Mouse (Mus musculus) stomach, embryonic 16.5 days (tissue): ENCODE measurements around the gene P4ha2. TPM values are rescaled to one million over a fixed set of nuclear protein-coding genes. Genes with fewer than 3 reads are reported as not detected.

ENCODE experiments used
- ATAC-seq: fragments of 200-750 bp; cut with Nextera tagmentation; 2 replicates; pipeline ENCODE4 v1.8.0; 2017; ENCODE audit warnings: moderate number of reproducible peaks, moderate TSS enrichment; ENCODE audit not compliant: insufficient read depth, low FRiP score
- H3K27ac ChIP-seq: fragments of 300-500 bp; sonication (generic); 2 replicates; pipeline ENCODE4 v1.5.1; 2014; ENCODE audit warnings: low read length
- H3K27me3 ChIP-seq: fragments of 300-500 bp; sonication (generic); 2 replicates; pipeline ENCODE4 v1.6.1; 2014; ENCODE audit warnings: low read length, control low read depth, mixed read lengths; ENCODE audit not compliant: control insufficient read depth, insufficient read depth
- H3K36me3 ChIP-seq: fragments of 300-500 bp; sonication (generic); 2 replicates; pipeline ENCODE4 v1.6.1; 2014; ENCODE audit warnings: low read length; ENCODE audit not compliant: control insufficient read depth, insufficient read depth
- H3K4me1 ChIP-seq: fragments of 300-500 bp; sonication (generic); 2 replicates; pipeline ENCODE4 v1.6.1; 2014; ENCODE audit warnings: low read length, control low read depth, mixed read lengths; ENCODE audit not compliant: control insufficient read depth, insufficient read depth
- H3K4me2 ChIP-seq: fragments of 300-500 bp; sonication (generic); 2 replicates; pipeline ENCODE4 v1.6.1; 2014; ENCODE audit warnings: low read depth, low read length, mixed read lengths
- H3K4me3 ChIP-seq: fragments of 300-500 bp; sonication (generic); replicated peaks from 2 replicates; pipeline ENCODE4 v1.5.1; 2014; ENCODE audit warnings: mild to moderate bottlenecking, low read length
- H3K9ac ChIP-seq: fragments of 300-500 bp; sonication (generic); 2 replicates; pipeline ENCODE4 v1.6.1; 2014; ENCODE audit warnings: low read length
- H3K9me3 ChIP-seq: fragments of 300-500 bp; sonication (generic); replicated peaks from 2 replicates; pipeline ENCODE4 v1.6.1; 2016; ENCODE audit warnings: low read length, control low read depth; ENCODE audit not compliant: control insufficient read depth
- WGBS: fragments of 180-500 bp; shearing (Covaris S2); extraction: QIAGEN DNeasy Blood & Tissue Kit; methylation state at CpG from one replicate; pipeline ENCODE4 v1.1.7; 2014; 5-methylcytosine and 5-hydroxymethylcytosine counted together
- polyA plus RNA-seq: library from polyadenylated mRNA; unstranded; fragments of >200 nt; fragmentation: Nextera tagmentation; extraction: Ambion mirVana; gene quantifications from 2 replicates; pipeline ENCODE4 v1.2.1, GENCODE M21; 2015

P4ha2 gene
- polyA plus RNA-seq, 1 experiment from 2014 or later = 78.6 TPM

DNA sequence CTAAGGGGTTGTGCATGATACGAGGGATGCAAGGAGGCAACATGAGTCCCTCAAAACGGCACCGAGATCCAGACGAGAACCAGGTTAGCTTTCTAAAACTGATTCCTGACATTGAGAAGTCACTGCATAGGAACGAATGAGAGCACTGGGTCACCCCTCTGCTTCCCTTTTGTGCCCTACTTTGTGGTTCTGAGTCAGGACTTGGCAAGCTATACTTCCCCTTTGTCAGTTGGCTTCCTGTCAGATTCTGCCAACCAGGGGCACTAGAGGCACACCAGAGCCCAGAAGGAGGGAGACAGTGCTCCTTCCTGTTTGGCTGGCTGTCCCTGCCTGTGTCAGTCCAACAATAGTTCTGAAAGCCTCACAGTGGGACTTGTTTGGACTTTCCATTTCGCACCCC lies 56.0 kb downstream of the P4ha2 start:
- H3K4me2 ChIP-seq = no peak overlapping the region

DNA sequence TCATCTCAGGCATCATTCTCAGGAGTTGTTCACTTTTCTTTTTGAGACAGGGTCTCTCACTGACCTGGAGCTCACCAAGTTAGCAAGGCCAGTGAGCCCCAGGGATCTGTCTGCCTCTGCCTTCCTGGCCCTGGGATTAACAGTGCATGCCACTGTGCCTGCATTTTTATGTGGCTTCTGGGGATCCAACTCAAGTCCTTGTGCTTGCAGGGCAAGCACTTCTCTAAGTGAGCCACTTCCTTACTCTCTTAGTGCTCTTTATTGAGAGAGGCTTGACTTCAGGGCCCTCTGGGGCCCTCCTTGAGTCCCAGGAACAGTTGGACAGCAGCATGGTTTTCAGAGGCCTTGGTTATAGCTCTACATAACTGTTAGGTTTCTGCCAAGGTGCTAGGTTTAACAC lies 56.6 kb downstream of the P4ha2 start:
- Histone ChIP-seq H3K4me1 (no peaks in the 10 kb centered on the region), H3K9ac (no peak overlapping the region), H3K9me3 (no peaks in the 10 kb centered on the region), H3K4me3 (no peak overlapping the region), H3K4me2 (no peak overlapping the region), H3K27me3 (no peaks in the 10 kb centered on the region), H3K36me3 (no peaks in the 10 kb centered on the region), H3K27ac (no peak overlapping the region)
- no peak for ATAC-seq

More for the DNA sequence above, 56.0 kb downstream of the P4ha2 start:
- Histone ChIP-seq H3K4me1 (no peaks in the 10 kb centered on the region), H3K9me3 (no peaks in the 10 kb centered on the region), H3K9ac (no peak overlapping the region), H3K4me3 (no peak overlapping the region), H3K27me3 (no peaks in the 10 kb centered on the region), H3K27ac (no peak overlapping the region), H3K36me3 (no peaks in the 10 kb centered on the region)
- WGBS = 73% methylated on average over 6 of the region's 6 CpGs
- ATAC-seq = no peak

DNA sequence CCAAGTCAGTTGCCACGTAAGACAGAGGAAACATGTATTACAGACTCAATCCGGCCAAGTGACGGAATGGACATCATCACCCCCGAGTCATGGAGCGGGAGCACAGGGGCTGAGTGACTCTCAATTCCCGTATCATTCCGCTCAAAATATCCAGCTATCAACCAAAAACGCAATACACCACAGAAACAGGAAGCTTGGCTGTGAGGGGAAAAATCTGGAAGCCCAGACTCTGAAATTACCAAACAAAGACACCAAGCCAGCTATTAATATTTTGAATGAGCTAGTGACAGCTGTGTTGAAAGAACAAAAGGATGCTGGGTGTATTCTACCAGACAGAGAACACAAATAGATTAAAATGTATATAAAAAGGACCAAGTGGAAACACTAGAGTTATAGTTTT lies 57.7 kb downstream of the P4ha2 start:
- Histone ChIP-seq H3K36me3 (no peaks in the 10 kb centered on the region), H3K9ac (no peak overlapping the region), H3K27me3 (no peaks in the 10 kb centered on the region), H3K4me2 (no peak overlapping the region), H3K27ac (no peak overlapping the region), H3K4me1 (no peaks in the 10 kb centered on the region), H3K4me3 (no peak overlapping the region), H3K9me3 (no peaks in the 10 kb centered on the region)
- ATAC-seq = no peak
- WGBS = 76% methylated on average over 8 of the region's 8 CpGs

DNA sequence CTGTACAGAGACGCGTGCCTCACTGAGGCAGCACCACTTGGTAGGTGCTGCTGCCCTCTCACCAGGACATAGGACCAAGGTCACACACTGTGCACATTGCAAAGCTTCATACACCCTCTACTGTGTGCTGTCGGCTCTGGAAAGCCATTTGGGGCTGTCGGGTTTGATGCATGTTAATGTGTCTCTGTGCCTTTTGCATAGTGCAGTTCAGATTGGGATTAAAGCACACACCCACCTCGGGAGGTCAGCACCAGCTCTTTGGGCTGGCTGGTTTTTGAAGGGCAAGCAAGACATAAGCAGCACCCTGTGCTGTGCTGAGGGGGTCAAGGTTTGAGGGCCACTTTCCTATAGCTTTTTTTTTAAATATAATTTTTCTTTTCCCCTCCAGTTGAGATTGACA lies 60.5 kb downstream of the P4ha2 start:
- WGBS = 68% methylated on average over 5 of the region's 5 CpGs
- no peak overlapping the region for H3K9ac ChIP-seq
- no peaks in the 10 kb centered on the region for H3K9me3 ChIP-seq
- H3K27me3 ChIP-seq = no peaks in the 10 kb centered on the region
- no peak overlapping the region for H3K4me3 ChIP-seq
- ATAC-seq = no peak
- H3K4me2 ChIP-seq = no peak overlapping the region
- 0 out of 2 replicates have a peak, but pooled peaks cover 3% of the 10 kb centered on the region for H3K4me1 ChIP-seq
- no peaks in the 10 kb centered on the region for H3K36me3 ChIP-seq
- no peak overlapping the region for H3K27ac ChIP-seq

DNA sequence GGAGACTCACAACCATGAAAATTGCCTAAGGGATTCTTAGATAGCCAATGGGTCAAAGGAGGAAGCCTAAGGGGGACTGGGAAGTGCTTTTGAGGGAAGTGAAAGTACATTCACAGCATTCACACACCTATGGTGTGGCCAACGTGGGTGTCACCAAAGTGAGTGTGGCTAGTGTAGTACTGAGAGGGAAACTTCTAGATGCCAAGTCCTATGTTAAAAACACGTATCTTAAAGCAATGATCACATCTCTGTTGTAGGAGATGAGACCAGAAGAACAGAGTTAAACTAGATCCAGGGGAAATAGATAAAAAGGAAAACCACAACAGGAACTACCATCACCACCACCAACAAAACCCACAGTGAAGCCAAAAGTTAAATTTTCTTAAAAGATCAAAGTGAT lies 61.0 kb downstream of the P4ha2 start:
- 0 out of 2 replicates have a peak, but pooled peaks cover 3% of the 10 kb centered on the region for H3K4me1 ChIP-seq
- no peak overlapping the region for H3K4me2 ChIP-seq
- H3K9me3 ChIP-seq = no peaks in the 10 kb centered on the region
- no peaks in the 10 kb centered on the region for H3K36me3 ChIP-seq
- H3K4me3 ChIP-seq = no peak overlapping the region
- H3K27ac ChIP-seq = no peak overlapping the region
- ATAC-seq = no peak
- no peak overlapping the region for H3K9ac ChIP-seq
- 60% methylated on average over 2 of the region's 2 CpGs for WGBS
- no peaks in the 10 kb centered on the region for H3K27me3 ChIP-seq

DNA sequence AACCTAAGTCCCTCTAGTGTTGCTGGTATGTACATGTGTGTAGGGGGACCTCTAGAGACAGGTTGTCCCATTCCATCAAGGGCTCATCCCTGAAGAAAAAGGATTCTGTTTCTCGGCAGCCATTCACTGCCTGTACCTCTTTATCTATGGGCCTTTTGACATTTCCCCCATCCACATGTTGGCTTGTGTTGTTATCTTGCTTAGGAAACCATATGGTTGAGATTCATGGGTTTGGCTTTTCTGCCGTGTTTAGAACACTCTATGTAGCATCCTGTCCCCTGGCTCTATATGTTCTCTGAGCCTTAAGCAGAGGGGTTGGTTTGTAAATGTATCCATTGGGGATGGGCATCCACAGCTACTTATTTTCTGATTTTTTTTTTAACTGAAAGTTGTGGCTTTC lies 61.6 kb downstream of the P4ha2 start:
- Histone ChIP-seq H3K4me2 (no peak overlapping the region), H3K27me3 (no peaks in the 10 kb centered on the region), H3K9ac (no peak overlapping the region), H3K36me3 (no peaks in the 10 kb centered on the region), H3K9me3 (no peaks in the 10 kb centered on the region), H3K27ac (no peak overlapping the region), H3K4me1 (0 out of 2 replicates have a peak, but pooled peaks cover 3% of the 10 kb centered on the region), H3K4me3 (no peak overlapping the region)
- whole genome bisulfite sequencing = 64% methylated on average over 2 of the region's 2 CpGs
- no peak for ATAC-seq

DNA sequence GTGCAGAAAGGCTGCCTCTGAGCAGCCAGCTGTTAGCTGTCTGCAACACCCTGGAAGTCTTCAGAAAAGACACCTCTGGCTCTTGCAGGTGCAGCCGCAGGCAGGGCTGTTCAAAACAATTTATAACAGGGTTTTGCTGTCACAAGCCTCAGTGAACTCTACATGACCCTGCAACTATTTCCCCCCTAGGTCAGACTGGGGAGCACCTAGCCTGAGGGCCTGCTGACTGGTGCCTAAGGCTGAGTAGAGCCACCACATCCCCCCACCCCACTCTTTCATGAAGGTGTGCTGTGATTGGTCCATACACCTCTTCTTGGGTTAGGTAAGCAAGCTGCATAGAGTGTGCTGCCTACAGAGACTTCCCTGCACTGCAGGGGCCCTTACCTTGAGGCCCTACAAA lies 63.1 kb downstream of the P4ha2 start:
- Histone ChIP-seq H3K4me1 (0 out of 2 replicates have a peak, but pooled peaks cover 3% of the 10 kb centered on the region), H3K36me3 (no peaks in the 10 kb centered on the region), H3K4me2 (no peak overlapping the region), H3K27me3 (no peaks in the 10 kb centered on the region), H3K9ac (no peak overlapping the region), H3K9me3 (no peaks in the 10 kb centered on the region), H3K4me3 (no peak overlapping the region), H3K27ac (no peak overlapping the region)
- WGBS = 6% methylated on average over 1 of the region's 1 CpGs
- no peak for ATAC-seq

DNA sequence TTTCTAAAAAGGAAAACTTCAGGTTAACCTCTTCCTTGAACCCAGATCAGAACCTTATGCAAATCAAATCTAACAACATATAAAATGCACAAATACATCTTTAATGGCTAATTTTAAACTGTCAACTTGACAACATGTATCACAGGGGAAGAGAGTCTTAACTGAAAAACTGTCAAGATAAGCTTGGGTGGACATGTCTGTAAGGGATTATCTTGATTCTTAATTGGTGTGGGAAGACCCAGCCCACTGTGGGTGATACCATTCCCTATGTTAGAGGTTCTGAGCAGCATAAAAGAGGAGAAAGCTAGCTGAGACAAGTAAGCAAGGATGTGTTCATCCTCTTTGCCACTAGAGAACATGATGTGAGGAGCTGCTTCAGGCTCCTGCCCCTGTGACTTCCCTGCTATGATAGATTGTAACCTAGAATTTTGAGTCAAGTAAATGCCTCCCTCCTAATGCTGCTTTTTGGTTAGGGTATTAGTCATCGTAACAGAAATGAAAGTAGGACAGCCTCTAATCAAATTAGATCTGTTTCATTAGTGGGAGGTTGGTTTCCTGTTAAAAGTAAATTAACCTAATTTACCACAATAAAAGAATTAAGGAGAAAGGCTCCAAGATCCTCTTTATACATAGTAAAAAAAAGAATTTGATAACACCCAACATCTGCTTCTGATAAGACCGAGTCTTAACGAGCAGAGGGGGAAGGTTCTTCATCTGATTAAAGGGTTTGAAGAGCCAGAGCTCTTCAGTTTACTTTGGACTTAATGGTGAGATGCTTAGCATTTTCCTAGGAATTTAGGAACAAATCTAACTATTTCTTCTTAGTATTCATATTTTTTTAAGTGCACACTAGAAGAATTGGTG lies 69.8 kb downstream of the P4ha2 start:
- Histone ChIP-seq H3K4me2 (no peak overlapping the region), H3K4me1 (no peaks in the 10 kb centered on the region)
- 61% methylated on average over 3 of the region's 3 CpGs for WGBS

DNA sequence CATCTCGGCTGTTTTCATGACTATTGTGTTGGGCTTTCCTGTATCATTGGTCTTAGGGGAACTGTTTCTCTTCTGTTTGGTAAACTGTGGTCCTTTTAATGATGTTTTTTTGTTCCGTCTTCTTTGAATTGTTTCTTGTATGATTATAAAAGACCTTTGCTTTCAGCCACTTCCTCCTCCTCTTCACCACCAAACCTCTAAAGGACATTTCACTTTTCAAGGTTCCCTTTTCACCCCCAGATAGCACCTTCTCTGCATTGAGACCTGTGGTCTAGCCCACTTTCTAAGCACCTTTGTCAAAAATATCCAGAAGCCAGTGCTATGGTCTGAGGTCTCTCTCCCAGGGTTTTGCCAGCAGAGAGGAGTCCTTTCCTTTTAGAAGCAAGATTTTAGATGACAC lies 71.3 kb downstream of the P4ha2 start:
- Histone ChIP-seq H3K9me3 (no peaks in the 10 kb centered on the region), H3K9ac (no peak overlapping the region), H3K4me2 (no peak overlapping the region), H3K27me3 (no peaks in the 10 kb centered on the region), H3K4me3 (no peak overlapping the region), H3K27ac (no peak overlapping the region), H3K36me3 (no peaks in the 10 kb centered on the region), H3K4me1 (no peaks in the 10 kb centered on the region)
- WGBS = 69% methylated on average over 2 of the region's 2 CpGs
- no peak for ATAC-seq

More for the DNA sequence above, 69.8 kb downstream of the P4ha2 start:
- Histone ChIP-seq H3K27me3 (no peaks in the 10 kb centered on the region), H3K9ac (no peak overlapping the region), H3K27ac (no peak overlapping the region), H3K9me3 (no peaks in the 10 kb centered on the region), H3K4me3 (no peak overlapping the region), H3K36me3 (no peaks in the 10 kb centered on the region)
- ATAC-seq = no peak
